Mouse (Mus musculus) erythroid progenitor cell, adult 5-6 weeks (primary cell): Measurements from ENCODE around the gene Per1. TPM values are rescaled to one million over a fixed set of nuclear protein-coding genes. Genes with fewer than 3 reads are reported as not detected.
A peak's percentile ranks its signal among the peaks of the same experiment; 100 is the strongest.

Experiments used
- ATAC-seq: replicated peaks from 2 replicates; pipeline ENCODE4 v1.8.0; 2016; ENCODE audit warnings: moderate number of reproducible peaks, mild to moderate bottlenecking, moderate TSS enrichment, inconsistent platforms; ENCODE audit not compliant: poor library complexity, low FRiP score, severe bottlenecking
- total RNA-seq, 2 experiments: library from RNA; stranded (forward) in 1 of 2; stranded (reverse) in 1 of 2; fragments of 150-400 nt in 1 of 2; fragments of 186-747, 209-891 nt in 1 of 2; gene quantifications; 2 replicates each; pipeline versions ENCODE4 v1.2.3 to v1.2.4; 2015 to 2017; ENCODE audit warnings: low replicate concordance in 2 of 2

The Per1 gene
- total RNA-seq, 2 experiments from 2014 or later: 3.3 to 3.4 TPM

DNA sequence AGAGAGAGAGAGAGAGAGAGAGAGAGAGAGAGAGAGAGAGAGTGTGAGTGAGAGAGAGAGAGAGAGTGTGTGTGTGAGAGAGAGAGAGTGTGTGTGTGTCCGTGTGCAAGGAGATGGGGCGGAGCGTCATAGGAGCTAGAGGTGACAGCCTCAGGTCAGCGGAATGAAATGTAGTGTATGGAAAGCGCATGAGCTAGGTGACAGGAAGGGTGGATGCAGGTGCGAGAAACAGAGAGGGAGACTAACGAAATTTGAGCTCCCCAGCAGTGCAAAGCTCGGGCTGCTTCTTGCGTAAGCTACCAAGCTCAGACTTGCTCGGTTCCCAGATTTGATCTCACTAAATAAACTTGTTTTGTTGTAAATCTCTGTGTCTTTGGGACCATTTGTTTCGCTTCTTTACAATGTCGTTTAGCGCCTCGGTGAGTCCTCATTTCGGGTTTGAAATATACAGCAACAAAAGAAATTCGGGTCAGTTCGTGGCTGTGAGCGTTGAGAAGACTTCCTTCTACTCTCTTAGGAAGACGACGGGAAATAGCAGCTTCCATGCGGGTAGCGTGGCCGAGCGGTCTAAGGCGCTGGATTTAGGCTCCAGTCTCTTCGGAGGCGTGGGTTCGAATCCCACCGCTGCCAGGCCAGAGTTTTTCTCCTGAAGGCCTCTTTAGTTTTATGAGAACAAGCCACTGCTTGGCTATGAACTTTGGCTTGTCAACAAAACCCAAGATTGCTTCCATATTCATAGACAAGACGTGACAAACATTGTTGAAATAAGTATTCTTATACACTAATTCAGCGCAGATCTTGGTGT is 28.9 kb downstream of the Per1 start:
- peak; percentile 56 for ATAC-seq

DNA sequence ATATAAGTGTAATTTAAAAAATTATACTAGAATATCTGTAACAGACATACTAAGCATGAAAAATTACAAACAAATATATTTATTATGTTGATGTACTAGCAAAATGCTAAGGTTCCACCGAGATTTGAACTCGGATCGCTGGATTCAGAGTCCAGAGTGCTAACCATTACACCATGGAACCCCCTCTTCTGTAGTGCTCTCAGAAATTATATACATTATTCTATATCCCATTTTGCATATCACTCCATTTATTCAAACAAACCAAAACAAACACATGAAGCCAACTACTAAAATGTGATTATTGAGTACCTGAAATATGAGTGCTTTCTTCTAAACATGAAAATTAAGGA is 29.5 kb downstream of the Per1 start:
- ATAC-seq: peak; percentile 5; the same call in 1 of the 2 replicates

DNA sequence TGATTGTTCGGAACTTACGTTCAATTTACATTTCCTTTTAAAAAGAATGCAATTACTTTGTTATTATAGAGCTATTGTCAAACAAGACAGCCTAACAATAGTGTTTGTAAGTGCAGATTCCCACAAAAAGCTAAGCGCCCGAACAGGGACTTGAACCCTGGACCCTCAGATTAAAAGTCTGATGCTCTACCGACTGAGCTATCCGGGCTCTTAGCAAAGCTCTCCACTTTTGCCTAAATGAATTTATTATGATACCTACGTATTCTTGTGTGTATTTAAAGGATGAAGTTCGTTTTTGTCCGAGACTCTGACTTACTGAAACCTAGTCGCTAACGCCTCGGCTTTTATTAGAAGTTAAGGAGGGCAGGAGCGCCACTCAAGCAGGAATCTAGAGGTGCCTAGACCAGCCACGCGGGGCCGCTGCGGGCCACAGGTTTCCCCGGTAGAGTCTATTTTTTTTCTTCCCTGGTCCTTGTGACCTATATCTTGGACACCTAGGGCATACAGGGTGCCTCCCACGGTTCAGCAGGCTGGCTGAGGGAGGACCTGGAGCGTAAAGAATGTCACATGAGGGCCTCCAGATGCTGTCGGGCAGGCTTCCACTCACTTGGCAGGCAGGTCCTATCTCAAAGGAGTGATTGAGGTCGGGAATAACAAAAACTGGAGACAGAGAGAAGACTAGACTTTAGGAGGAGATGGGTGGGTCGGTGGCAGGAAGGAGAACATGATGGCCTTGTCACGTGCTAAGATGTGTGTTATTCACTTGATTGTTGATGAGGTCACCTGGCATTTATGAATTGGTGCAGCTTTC is 30.2 kb downstream of the Per1 start:
- peak; percentile 51 for ATAC-seq

DNA sequence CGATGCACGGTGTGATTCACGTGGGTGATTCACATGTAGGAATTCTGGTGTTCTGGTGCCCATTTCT is 30.7 kb downstream of the Per1 start, which contains the start of gene Aloxe3:
Gene Aloxe3 (plus strand): TSS at position 45 of the 67 bp plus-strand sequence.
- no peak for ATAC-seq

DNA sequence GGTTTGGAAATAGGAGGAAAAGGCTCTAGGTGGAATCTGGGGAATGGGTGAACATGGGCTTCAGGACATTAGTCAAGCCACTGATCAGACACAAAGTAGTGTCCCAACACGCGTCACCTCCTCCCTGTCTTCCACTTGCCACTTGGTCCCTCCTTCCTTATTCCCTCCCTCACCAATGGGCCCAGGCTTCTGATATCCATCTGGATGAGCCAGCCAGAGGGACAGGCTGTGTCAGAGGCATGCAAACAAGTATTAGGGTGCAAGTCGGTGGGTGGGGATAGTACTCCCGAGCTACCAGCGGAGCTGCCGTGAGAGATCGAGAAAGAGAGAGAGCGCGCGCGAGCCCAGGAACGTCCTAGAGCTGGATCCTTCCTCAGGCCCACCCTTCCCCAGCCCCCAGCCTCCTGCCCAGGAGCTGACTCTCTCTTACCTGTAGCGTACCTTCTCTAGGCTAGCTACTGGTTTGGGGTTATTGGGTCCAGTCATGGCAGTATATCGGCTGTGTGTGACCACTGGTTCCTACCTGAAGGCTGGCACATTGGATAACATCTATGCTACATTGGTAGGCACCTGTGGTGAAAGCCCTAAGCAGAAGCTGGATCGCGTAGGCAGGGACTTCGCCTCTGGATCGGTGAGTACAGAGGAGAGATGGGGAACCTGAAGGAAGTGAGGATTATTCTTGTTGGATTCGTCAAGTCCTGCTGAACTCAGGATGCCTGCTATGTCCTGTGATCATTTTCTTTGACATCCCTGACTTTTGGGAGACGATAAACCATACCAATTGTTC is 31.1 kb downstream of the Per1 start:
- no peak for ATAC-seq

DNA sequence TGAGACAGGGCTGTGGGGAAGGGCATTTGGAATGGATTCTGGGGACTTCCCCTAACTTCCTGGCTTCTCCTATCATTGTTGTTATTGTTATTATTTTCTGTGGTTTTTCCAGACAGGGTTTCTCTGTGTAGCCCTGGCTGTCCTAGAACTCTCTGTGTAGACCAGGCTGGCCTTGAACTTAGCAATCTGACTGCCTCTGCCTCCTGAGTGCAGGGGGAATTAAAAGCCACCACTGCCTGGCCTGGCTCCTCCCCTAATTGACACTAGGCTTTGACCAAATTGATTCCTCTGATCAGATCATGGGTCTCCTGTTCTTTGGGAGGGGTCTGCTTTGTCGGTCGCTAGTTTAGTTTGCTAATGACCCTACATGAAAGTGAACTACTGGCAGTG is 31.7 kb downstream of the Per1 start:
- no peak for ATAC-seq

DNA sequence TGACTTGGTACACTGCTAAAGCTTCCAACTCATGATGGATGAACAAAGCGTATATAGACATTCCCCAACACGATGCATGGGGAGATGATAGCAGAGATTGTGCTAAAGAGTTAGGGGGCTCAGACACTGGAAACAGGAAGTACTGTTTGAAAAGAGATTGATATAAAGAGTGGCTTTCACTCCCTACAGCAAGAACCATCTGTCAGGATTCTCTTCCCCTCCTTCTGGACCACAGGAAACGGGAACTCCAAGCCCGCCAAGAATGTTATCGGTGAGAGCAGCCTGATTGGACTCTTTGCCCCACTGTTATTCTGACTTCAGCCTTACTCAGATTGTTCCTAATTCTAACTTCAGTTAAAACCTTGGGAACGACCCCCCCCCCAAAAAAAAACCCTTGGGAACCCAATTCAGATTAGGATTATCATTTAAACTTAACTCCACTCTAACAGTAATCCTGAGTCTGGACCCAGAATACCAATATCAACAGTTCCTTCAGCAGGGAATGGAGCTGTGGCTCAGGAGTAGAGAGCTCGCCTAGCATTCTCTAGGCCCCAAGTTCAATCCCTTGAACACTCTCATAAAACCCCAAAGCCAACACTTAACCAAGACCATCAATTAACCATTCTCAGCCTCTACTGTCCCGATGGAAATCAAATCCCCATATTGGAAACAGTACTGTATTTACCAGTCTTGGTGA is 33.6 kb downstream of the Per1 start:
- ATAC-seq: no peak

DNA sequence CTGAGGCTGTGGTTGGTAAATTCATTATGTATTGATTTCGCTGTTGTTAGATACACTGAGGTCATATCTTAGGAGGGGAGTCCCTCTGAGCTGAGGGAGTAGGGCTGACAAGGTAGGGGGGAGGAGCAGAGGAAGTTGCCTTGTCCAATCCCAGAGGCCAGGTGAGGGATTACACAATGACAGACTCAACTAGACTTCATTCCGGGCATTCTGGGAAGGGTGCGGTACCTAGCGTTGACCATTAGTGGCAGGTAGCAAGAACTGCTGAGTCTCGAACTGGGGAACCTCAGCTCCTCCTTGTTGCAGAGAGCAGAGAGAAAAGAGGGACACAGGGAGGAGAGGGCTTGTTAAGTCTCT is 38.5 kb downstream of the Per1 start:
- ATAC-seq: no peak

DNA sequence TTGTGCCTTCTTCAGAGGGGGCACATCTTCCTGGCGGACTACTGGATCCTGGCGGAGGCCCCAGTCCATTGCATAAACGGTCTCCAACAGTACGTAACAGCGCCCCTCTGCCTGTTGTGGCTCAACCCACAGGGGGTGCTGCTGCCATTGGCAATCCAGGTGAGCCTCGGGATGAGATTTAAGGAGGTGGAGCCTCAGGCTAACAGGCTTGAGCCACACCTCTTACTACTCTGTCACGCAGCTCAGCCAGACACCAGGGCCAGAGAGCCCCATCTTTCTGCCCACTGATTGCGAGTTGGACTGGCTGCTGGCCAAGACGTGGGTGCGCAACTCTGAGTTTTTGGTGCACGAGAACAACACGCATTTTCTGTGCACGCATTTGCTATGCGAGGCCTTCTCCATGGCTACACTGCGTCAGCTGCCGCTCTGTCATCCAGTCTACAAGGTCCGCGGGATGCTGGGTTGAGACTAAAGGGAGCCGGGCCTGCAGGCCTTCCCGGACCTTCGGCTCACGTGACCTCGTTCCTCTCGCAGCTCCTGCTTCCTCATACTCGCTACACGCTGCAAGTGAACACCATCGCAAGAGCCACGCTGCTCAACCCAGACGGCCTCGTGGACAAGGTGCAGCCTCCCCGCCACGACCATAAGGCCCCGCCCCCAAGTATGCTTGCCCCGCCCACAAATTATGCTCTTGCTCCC is 39.1 kb downstream of the Per1 start:
- peak; percentile 35; the same call in 1 of the 2 replicates for ATAC-seq

DNA sequence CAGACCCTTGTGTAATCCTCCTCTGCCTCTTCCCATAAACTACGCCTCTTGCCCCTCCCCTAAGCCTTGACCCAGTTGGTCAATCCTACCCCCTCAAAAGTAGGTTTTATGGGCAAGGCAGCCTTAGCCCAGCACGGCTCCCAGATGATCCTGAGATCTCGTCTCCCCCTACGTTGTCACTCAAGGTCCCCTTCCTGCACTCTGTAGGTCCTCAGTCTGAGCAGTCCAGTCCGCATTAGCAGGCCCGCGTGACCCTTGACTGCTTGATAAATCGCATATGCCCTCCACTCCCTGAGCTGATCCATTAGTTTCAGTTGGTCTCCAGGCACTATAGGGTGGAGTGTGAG is 39.6 kb downstream of the Per1 start:
- ATAC-seq: no peak

DNA sequence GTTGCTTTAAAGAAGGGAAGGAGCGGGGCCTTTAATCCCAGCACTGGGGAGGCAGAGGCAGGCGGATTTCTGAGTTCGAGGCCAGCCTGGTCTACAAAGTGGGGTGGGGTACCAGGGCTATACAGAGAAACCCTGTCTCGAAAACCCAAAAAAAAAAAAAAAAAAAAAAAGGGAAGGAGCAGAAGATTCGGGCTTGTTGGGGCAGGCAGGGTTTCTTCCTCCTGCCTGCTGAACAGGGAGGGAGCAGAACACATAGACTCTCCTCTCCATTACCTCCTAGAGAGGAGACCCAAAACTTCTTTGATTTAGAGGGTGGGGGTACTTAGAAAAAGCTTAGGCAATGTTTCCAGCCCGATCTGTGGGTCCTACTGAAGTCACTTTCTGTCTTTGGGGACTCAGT is 40.3 kb downstream of the Per1 start:
- no peak for ATAC-seq

DNA sequence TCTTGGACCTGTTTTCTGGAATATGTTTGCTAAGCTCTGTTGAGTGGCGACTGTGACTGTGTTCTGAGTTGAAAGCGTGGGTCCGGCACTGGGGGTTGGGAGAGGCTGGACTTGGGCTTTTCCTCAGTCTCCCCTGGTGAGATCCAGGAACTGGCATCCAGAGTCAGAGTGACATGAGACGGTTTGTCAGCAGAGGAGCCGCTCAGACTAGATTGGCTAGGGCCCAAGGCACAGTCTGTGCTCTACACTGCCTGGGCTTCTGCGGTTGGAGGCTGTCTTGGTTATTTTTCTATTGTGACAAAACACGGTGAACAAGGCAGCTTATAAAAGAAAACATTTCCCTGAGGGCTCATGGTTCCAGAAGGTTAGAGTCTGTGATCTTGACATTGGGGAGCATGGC is 52.5 kb downstream of the Per1 start:
- ATAC-seq: no peak

DNA sequence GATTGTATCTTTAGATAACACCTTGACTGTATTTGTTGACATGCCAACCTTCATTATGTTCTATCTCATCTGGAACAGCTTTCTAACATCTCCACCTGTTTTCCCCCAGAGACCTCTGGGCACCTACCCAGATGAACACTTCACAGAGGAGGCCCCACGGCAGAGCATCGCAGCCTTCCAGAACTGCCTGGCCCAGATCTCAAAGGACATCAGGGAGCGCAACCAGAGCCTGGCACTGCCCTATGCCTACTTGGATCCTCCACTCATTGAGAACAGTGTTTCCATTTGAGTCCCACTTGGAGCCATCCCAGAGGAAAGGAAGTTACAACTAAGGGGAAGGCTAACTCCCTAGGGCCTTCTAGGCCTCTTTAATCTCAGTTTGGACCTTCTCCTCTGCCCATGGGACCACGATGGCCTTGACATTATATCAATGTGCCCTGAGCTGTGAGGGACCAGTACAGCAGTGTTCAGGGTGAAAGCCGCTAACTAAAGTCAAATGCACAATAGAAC is 53.5 kb downstream of the Per1 start:
- no peak for ATAC-seq

DNA sequence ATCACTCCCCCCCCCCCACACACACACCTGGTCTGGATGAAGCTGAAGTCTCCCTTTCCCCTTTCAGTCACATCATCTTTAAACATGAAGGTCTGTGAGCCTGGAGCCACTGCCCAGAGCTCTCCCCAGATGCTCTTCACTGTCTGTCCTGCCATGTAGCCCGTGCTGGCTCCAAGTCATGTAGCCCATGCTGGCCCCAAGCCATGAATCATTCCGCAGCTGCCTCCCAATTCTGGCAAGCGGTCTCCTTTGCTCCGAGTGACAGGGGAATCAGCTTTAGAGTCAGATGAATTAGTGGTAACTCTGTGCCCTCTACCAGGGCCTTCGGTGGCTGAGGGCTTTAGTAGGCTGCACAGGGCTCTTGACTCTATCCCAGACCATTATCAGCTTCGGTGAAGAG is 54.7 kb downstream of the Per1 start:
- no peak for ATAC-seq

DNA sequence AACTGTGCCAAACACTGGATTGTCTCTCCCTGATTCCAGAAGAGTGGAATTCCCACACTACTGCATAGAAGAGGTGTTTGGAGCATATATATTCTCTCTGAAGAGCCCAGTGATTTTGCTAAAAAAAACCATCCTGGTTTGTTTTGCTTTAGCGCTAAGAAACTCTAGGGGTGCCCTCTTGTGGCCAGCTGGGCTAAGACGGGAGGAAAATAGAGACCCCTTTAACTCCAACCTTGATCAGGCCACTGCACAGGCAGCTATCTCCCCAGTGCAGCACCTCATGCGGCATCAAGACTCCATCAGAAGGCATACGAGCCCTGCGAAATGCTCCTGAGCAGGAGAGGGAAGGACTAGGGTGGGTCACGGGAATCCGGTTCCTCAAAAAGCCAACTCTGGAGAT is 55.4 kb downstream of the Per1 start:
- peak; percentile 51; the same call in 1 of the 2 replicates for ATAC-seq

DNA sequence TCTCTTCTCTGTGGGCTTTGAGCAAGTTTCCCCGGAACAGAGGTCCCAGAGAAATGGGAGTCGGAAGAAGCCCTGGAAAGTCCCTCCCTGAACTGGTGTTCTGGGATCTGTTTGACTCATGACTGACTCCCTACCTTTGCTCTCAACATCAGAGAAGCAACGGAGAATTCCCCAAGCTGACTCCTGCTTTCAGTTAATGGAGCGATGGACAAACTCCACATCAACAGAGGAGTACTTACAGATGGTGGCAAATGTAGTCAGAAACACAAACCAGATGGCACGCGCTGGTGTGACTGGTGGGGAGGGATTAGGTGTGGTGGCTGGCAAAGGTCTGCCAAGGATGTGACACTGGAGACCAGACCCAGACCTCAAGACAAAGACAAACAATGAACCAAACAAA is 56.0 kb downstream of the Per1 start:
- ATAC-seq: no peak

DNA sequence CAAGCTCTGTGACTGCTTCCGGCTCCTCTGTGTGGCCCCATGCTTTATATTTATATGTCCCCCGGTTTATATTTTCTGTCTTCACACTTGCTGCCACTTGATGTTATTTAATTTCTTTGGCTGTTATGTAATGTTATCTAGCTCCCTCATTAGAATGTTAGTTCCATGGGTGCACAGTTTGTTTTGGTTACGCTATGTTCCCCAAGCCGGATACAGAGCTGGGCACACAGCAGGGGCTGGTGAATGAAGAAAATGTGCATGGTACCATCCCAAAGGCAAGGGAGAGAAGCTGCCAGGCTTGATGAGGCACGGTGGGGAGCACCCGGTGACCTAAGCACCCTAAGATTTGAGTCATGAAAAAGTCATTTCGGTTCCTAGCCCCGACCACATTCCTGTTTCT is 58.8 kb downstream of the Per1 start:
- ATAC-seq: no peak

DNA sequence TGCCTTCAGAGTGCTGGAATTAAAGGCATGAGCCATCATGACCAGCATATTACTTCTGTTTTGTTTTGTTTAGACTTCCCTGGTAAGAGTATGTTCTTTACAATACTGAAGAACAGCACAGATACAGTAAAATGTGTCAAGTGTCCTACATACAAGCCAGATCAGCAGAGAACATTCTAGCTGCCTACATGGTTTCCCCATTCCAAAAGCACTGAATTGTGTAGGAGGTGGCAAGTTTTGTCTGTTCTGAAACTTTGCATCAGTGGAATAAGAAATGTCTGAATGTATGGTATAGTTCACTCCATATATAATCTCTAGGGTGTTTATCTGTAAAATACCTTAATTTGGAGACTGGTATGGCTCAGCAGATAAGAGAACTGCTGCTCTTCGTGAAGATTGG is 60.3 kb downstream of the Per1 start:
- 0 out of 2 replicates have a peak, but pooled peaks have one; percentile 31 for ATAC-seq

DNA sequence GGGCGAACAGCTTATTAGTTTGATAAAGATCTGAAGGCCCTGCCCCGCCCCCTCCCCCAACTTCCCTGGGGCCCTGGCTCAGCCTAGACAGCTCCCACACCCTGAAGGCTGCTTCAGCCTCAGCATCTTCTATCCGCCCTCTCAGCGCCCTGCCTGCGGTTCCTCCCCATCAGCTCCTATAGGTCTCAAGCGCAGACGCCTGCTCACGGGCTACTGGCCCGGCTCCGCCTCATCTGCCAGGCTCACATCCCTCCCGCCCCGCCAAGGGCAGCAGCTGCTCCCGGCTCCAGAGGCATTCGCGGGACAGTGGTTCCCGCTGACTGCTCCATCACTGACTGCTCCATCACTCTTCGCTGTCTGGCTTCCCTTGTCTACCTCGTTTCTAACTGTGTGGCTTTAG is 61.8 kb downstream of the Per1 start, which contains the start of gene Alox12b:
Gene Alox12b (plus strand): TSS at position 190 of the 400 bp plus-strand sequence.
- ATAC-seq: 0 out of 2 replicates have a peak, but pooled peaks have one; percentile 43
